Mouse (Mus musculus) spleen, adult 2 months (tissue): Measurements from ENCODE around the gene Mta2. TPM values are rescaled to one million over a fixed set of nuclear protein-coding genes. Genes with fewer than 3 reads are reported as not detected.

Source experiments
- DNase-seq, 2 experiments: peaks; one replicate each; pipeline versions ENCODE4 v3.0.0 to v3.0.0-alpha.2; 2012 to 2021; ENCODE audit warnings: low spot score in 2 of 2, low read depth in 1 of 2
- H3K27ac ChIP-seq: fragments of 200-500 bp; 2 replicates; pipeline ENCODE4 v1.5.1; 2012; ENCODE audit warnings: low read length, inconsistent platforms; ENCODE audit not compliant: insufficient read depth
- H3K27me3 ChIP-seq: fragments of 200-500 bp; 2 replicates; pipeline ENCODE4 v1.6.1; 2012; ENCODE audit warnings: mild to moderate bottlenecking, moderate library complexity, low read length, inconsistent platforms; ENCODE audit not compliant: control insufficient read depth, insufficient read depth
- H3K36me3 ChIP-seq: fragments of 200-500 bp; 2 replicates; pipeline ENCODE4 v1.6.1; 2012; ENCODE audit warnings: mild to moderate bottlenecking, low read length, inconsistent platforms; ENCODE audit not compliant: control insufficient read depth, insufficient read depth
- H3K4me1 ChIP-seq: fragments of 200-500 bp; 2 replicates; pipeline ENCODE4 v1.6.1; 2011; ENCODE audit warnings: inconsistent platforms; ENCODE audit not compliant: control insufficient read depth, insufficient read depth, insufficient read length
- H3K4me3 ChIP-seq: fragments of 200-500 bp; 2 replicates; pipeline ENCODE4 v1.5.1; 2011; ENCODE audit warnings: mild to moderate bottlenecking, inconsistent platforms; ENCODE audit not compliant: insufficient read depth, insufficient read length; ENCODE audit errors: extremely low read depth
- CTCF ChIP-seq: fragments of 200-500 bp; IDR thresholded peaks from 2 replicates; pipeline ENCODE4 v1.5.1; 2011; ENCODE audit warnings: mild to moderate bottlenecking, inconsistent platforms; ENCODE audit not compliant: insufficient read depth, insufficient read length, insufficient replicate concordance; ENCODE audit errors: extremely low read depth
- POLR2A ChIP-seq: fragments of 200-500 bp; IDR thresholded peaks from 2 replicates; pipeline ENCODE4 v1.6.1; 2011; ENCODE audit warnings: low read depth, low read length, inconsistent platforms
- WGBS: fragments of 180-500 bp; shearing (Covaris S2); methylation state at CpG from one replicate; pipeline ENCODE4 v1.1.7; 2018; 5-methylcytosine and 5-hydroxymethylcytosine counted together
- polyA plus RNA-seq: library from polyadenylated mRNA; depleted of rRNA; stranded (reverse); fragments of >200 nt; gene quantifications from 2 replicates; pipeline ENCODE4 v1.2.3, GENCODE M21; 2012

The Mta2 gene
- polyA plus RNA-seq, 1 experiment: 37.7 TPM

DNA sequence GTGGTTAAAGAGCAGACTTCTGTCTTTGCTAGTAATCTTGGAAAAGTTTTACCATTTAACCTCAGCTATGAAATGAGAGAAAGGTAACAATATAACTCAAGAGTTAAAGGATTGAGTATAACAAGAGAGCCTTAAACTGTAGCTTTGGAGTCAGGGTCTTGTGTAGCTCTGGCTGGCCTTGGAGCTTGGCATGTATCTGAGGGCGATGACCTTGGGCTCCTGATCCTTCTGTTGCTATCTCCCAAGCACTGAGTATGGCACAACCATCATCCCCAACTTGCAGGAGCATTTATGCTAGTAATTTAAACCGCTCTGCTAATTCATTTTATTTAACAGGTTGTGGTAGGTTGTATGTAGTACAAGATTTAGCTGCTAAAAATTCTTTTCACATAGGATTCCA, 33.8 kb downstream of the Mta2 start:
- Histone ChIP-seq H3K4me3 (no peak overlapping the region), H3K4me1 (peaks cover 1% of the 10 kb centered on the region; the same call in 1 of the 2 replicates), H3K27me3 (no peaks in the 10 kb centered on the region), H3K27ac (no peak overlapping the region), H3K36me3 (peaks cover 52% of the 10 kb centered on the region)
- WGBS: 95% methylated on average over 2 of the region's 2 CpGs
- TF ChIP-seq POLR2A (no peak), CTCF (no peak)
- no peak for DNase-seq

DNA sequence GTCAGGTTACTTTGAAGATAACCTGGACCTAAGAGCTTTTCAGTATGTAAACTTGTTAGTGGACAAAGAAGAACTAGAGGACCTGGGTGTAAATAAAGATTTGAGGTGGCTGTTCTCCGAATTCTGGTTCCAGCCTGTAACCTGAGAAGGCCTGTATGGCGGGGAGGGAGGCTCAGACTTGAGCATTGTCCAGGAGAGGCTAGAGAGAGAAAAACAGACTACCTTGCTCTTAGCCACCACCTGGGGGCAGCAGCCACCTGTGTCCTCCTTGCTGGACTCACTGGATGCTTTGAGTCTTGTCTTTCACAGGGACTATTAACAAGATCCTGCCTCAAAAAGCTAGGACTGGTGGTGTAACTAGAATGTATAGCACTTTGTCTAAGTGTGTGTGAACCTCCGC, 34.9 kb downstream of the Mta2 start:
- peak; percentile 37 to 49 for DNase-seq
- no peak overlapping the region for H3K27ac ChIP-seq
- TF ChIP-seq CTCF (peak; percentile 91; the same call in 1 of the 2 replicates), POLR2A (no peak)
- H3K27me3 ChIP-seq: no peaks in the 10 kb centered on the region
- H3K36me3 ChIP-seq: peaks cover 42% of the 10 kb centered on the region
- H3K4me1 ChIP-seq: peaks cover 10% of the 10 kb centered on the region; the same call in 1 of the 2 replicates
- H3K4me3 ChIP-seq: no peak overlapping the region
- WGBS: 79% methylated on average over 3 of the region's 3 CpGs

GRCm38 (mm10) chr19:8980771-8981170, 39.1 kb downstream of the Mta2 start:
- TF ChIP-seq POLR2A (no peak), CTCF (no peak)
- Histone ChIP-seq H3K27ac (peak overlapping the region; percentile 51), H3K4me1 (peaks cover 44% of the 10 kb centered on the region; the same call in 1 of the 2 replicates), H3K36me3 (peaks cover 15% of the 10 kb centered on the region), H3K27me3 (no peaks in the 10 kb centered on the region), H3K4me3 (no peak overlapping the region)
- DNase-seq: peak in 1 of 2 experiments; percentile 63
- WGBS: 20% methylated on average over 5 of the region's 5 CpGs

GRCm38 (mm10) chr19:8981450-8982168, 39.9 kb downstream of the Mta2 start:
- Histone ChIP-seq H3K4me3 (no peak overlapping the region), H3K27me3 (no peaks in the 10 kb centered on the region), H3K36me3 (peaks cover 15% of the 10 kb centered on the region), H3K27ac (no peak overlapping the region), H3K4me1 (peaks cover 44% of the 10 kb centered on the region; the same call in 1 of the 2 replicates)
- TF ChIP-seq CTCF (no peak), POLR2A (no peak)
- DNase-seq: no peak
- 47% methylated on average over 2 of the region's 2 CpGs for WGBS

DNA sequence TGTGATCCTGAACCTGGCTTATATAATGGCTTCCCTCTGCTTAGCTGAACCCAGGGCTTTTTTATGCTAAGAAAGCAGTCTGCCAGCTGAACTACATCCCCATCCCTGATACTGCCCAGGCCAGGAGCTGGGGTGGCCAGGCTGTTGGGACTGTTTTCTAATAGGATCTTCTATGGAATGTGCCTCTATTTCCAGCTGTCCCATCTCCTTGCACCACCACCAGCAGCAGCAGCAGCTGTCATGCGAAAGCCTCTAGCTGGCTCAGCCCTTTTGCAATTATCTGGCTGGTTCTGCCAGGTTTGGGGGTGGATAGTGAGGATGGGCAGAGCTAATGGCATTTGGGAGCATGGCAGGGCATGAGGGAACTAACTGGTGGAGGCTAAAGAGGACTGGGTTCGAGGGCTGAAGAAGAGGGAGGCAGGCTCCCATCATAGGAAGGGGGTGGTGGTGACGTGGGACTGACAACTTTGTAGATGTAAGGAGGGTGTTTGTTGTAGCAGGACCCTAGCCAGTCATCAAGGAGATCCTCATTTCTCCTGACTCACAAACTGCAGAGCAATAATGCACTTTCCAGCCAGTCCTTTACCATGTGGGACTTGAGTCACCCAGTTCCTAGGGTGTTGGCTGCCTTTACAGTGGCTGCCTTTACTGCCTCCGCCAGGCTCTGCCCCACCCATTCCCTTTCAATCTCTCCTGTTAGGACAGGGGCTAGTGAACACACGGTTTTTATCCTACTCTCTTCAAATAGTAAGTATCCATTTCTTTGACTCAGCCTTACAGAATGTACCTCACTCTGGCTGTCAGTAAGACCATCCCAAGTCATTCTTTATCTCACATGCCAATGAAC, 40.9 kb downstream of the Mta2 start:
- Histone ChIP-seq H3K4me1 (peaks cover 44% of the 10 kb centered on the region; the same call in 1 of the 2 replicates), H3K4me3 (no peak overlapping the region), H3K36me3 (peaks cover 14% of the 10 kb centered on the region), H3K27me3 (no peaks in the 10 kb centered on the region), H3K27ac (no peak overlapping the region)
- 72% methylated on average over 5 of the region's 5 CpGs for WGBS
- no peak for DNase-seq
- TF ChIP-seq CTCF: no peak
- TF ChIP-seq POLR2A: no peak

- no peak for DNase-seq
- TF ChIP-seq POLR2A (no peak), CTCF (no peak)
- peak overlapping the region; percentile 3; the same call in 1 of the 2 replicates for H3K27ac ChIP-seq
- peaks cover 9% of the 10 kb centered on the region for H3K36me3 ChIP-seq
- no peaks in the 10 kb centered on the region for H3K27me3 ChIP-seq
- H3K4me3 ChIP-seq: no peak overlapping the region
- peaks cover 44% of the 10 kb centered on the region; the same call in 1 of the 2 replicates for H3K4me1 ChIP-seq
- 48% methylated on average over 4 of the region's 4 CpGs for whole genome bisulfite sequencing
Observed at GRCm38 (mm10) chr19:8983150-8983650, 41.5 kb downstream of the Mta2 start.

DNA sequence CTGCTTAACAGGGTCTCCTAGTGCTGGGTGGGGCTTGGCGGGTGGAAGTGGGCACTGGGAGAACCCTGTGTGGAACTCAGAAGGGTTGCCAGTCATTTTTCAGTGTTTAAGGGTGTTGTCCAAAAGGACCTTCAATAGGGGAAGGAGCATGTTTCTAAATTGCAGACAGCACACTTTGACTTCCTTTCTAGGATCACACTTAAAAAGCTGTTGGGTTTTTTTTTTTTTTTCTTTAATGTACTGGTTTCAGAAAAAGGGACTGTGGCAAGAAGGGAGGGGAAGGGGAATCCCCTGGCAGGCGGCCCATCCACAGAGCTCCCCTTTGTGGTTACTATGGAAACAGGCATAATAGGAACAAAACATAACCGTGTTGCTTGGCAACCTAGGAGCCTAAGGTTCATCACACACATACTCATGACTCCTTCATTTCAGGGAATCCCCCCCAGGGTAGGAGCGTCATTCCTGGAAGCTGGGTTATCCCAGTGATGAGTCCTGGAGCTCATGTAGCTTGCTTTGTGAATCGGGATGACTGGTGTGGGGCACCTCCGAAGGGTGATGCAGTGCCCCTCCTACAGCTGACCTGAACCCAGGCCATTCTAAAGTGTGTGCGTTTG, 42.7 kb downstream of the Mta2 start:
- DNase-seq: peak; percentile 69 to 97
- Histone ChIP-seq H3K36me3 (no peaks in the 10 kb centered on the region; the same call in 1 of the 2 replicates), H3K4me3 (no peak overlapping the region), H3K27me3 (peaks cover 4% of the 10 kb centered on the region; the same call in 1 of the 2 replicates), H3K27ac (peak overlapping the region; percentile 76), H3K4me1 (peaks cover 46% of the 10 kb centered on the region)
- 9% methylated on average over 7 of the region's 7 CpGs for WGBS
- no peak for TF ChIP-seq POLR2A
- TF ChIP-seq CTCF: no peak
